Mouse (Mus musculus) hindbrain, embryonic 11.5 days (tissue): ENCODE measurements around the gene Prrg3. TPM values are rescaled to one million over a fixed set of nuclear protein-coding genes. Genes with fewer than 3 reads are reported as not detected.

Experiments
- ATAC-seq: fragments of 200-750 bp; cut with Nextera tagmentation; 2 replicates; pipeline ENCODE4 v1.8.0; 2017; ENCODE audit warnings: mild to moderate bottlenecking, moderate TSS enrichment, moderate library complexity; ENCODE audit not compliant: low FRiP score
- DNase-seq: peaks from one replicate; pipeline ENCODE4 v3.0.0-alpha.2; 2015; ENCODE audit warnings: low spot score
- H3K27ac ChIP-seq: fragments of 300-500 bp; sonication (generic); 2 replicates; pipeline ENCODE4 v1.5.1; 2014; ENCODE audit warnings: mild to moderate bottlenecking, low read depth, low read length
- H3K27me3 ChIP-seq: fragments of 300-500 bp; sonication (generic); 2 replicates; pipeline ENCODE4 v1.6.1; 2014; ENCODE audit warnings: mild to moderate bottlenecking, low read length, moderate library complexity, mixed read lengths; ENCODE audit not compliant: control insufficient read depth, insufficient read depth
- H3K36me3 ChIP-seq: fragments of 300-500 bp; sonication (generic); 2 replicates; pipeline ENCODE4 v1.6.1; 2014; ENCODE audit warnings: mild to moderate bottlenecking, low read length, moderate library complexity, mixed read lengths; ENCODE audit not compliant: control insufficient read depth, insufficient read depth
- H3K4me1 ChIP-seq: fragments of 300-500 bp; sonication (generic); replicated peaks from 2 replicates; pipeline ENCODE4 v1.6.1; 2014; ENCODE audit warnings: low read length, mixed read lengths; ENCODE audit not compliant: control insufficient read depth, insufficient read depth
- H3K4me2 ChIP-seq: fragments of 300-500 bp; sonication (generic); replicated peaks from 2 replicates; pipeline ENCODE4 v1.6.1; 2014; ENCODE audit warnings: mild to moderate bottlenecking, low read depth, low read length
- H3K4me3 ChIP-seq: fragments of 300-500 bp; sonication (generic); 2 replicates; pipeline ENCODE4 v1.5.1; 2014; ENCODE audit warnings: low read depth, low read length
- H3K9ac ChIP-seq: fragments of 300-500 bp; sonication (generic); 2 replicates; pipeline ENCODE4 v1.6.1; 2014; ENCODE audit warnings: low read depth, low read length
- H3K9me3 ChIP-seq: fragments of 300-500 bp; sonication (generic); 2 replicates; pipeline ENCODE4 v1.6.1; 2016; ENCODE audit warnings: low read length; ENCODE audit not compliant: control insufficient read depth
- WGBS: fragments of 180-500 bp; shearing (Covaris S2); extraction: QIAGEN DNeasy Blood & Tissue Kit; methylation state at CpG from one replicate; pipeline ENCODE4 v1.1.7; 2014; 5-methylcytosine and 5-hydroxymethylcytosine counted together
- polyA plus RNA-seq: library from polyadenylated mRNA; unstranded; fragments of >200 nt; fragmentation: Nextera tagmentation; extraction: Ambion mirVana; gene quantifications from 2 replicates; pipeline ENCODE4 v1.2.1, GENCODE M21; 2014

The Prrg3 gene
- polyA plus RNA-seq, 1 experiment from 2014 or later, result 7.8 TPM

- DNase-seq (peak; percentile 60), ATAC-seq (peak; percentile 51; the same call in 1 of the 2 replicates)
- H3K36me3 ChIP-seq, result no peaks in the 10 kb centered on the region
- no peaks in the 10 kb centered on the region for H3K4me1 ChIP-seq
- H3K9ac ChIP-seq, result no peak overlapping the region
- 34% methylated on average over 3 of the region's 3 CpGs for WGBS
- H3K9me3 ChIP-seq, result no peaks in the 10 kb centered on the region
- no peak overlapping the region for H3K4me3 ChIP-seq
- H3K27me3 ChIP-seq, result no peaks in the 10 kb centered on the region
- no peak overlapping the region for H3K27ac ChIP-seq
- H3K4me2 ChIP-seq, result no peak overlapping the region
Measured at GRCm38 (mm10) chrX:72012804-72013203, 50.4 kb downstream of the Prrg3 start.

- H3K4me3 ChIP-seq, result no peak overlapping the region
Measured at GRCm38 (mm10) chrX:72022241-72022640, 59.8 kb downstream of the Prrg3 start.

More at GRCm38 (mm10) chrX:72022241-72022640, 59.8 kb downstream of the Prrg3 start:
- no peak for DNase-seq
- 73% methylated on average over 1 of the region's 1 CpGs for WGBS
- H3K27me3 ChIP-seq, result no peaks in the 10 kb centered on the region
- ATAC-seq, result no peak
- no peaks in the 10 kb centered on the region for H3K9me3 ChIP-seq
- H3K4me1 ChIP-seq, result no peaks in the 10 kb centered on the region
- no peak overlapping the region for H3K9ac ChIP-seq
- H3K36me3 ChIP-seq, result no peaks in the 10 kb centered on the region
- H3K27ac ChIP-seq, result no peak overlapping the region
- no peak overlapping the region for H3K4me2 ChIP-seq

Other genes starting within 250 kb of the Prrg3 start
- 38.4 and 41.9 TPM in 2 replicates for gene Vma21, start 146.7 kb upstream of the Prrg3 start, polyA plus RNA-seq
- 0.24 and 0.66 TPM in 2 replicates for gene Gm1141, start 41.6 kb upstream of the Prrg3 start, polyA plus RNA-seq
- 0.26 TPM in 1 of 2 replicates, not detected in the other for gene Fate1, start 10.4 kb downstream of the Prrg3 start, polyA plus RNA-seq
- not detected in 2 replicates for gene Cnga2, start 29.2 kb downstream of the Prrg3 start, polyA plus RNA-seq